Mouse (Mus musculus) cerebellum, adult 2 months (tissue): ENCODE measurements at regions not wholly inside any gene's neighbourhood (a gene's known extent, or its start where the extent isn't known, plus 50 kb on each side); places are given as distances from the start of the nearest gene placed in this dataset.
"Not testable (repeated sequence)": the region's sequence is repeated elsewhere in the genome, so short reads cannot be mapped to it uniquely, and the experiment has no call there.

ENCODE experiments used
- DNase-seq, 2 experiments: peaks; one replicate each; pipeline ENCODE4 v3.0.0; 2021
- H3K27ac ChIP-seq: fragments of 200-500 bp; 2 replicates; pipeline ENCODE4 v1.5.1; 2012; ENCODE audit warnings: low read length, control low read depth, inconsistent platforms; ENCODE audit not compliant: insufficient read depth
- H3K27me3 ChIP-seq: fragments of 200-500 bp; 2 replicates; pipeline ENCODE4 v1.6.1; 2012; ENCODE audit warnings: inconsistent platforms, mild to moderate bottlenecking, low read length, moderate library complexity; ENCODE audit not compliant: control insufficient read depth, insufficient read depth
- H3K4me1 ChIP-seq: fragments of 200-500 bp; 2 replicates; pipeline ENCODE4 v1.6.1; 2011; ENCODE audit warnings: low read length; ENCODE audit not compliant: control insufficient read depth, insufficient read depth
- H3K4me3 ChIP-seq: fragments of 200-500 bp; replicated peaks from 2 replicates; pipeline ENCODE3; 2011; ENCODE audit warnings: mild to moderate bottlenecking, low read depth, low read length, control low read depth; ENCODE audit not compliant: insufficient read depth
- CTCF ChIP-seq: fragments of 200-500 bp; IDR thresholded peaks from 2 replicates; pipeline ENCODE4 v1.5.1; 2011; ENCODE audit warnings: low read depth, mild to moderate bottlenecking, control low read depth, low read length, moderate library complexity, borderline replicate concordance; ENCODE audit not compliant: insufficient read depth
- POLR2A ChIP-seq: fragments of 200-500 bp; IDR thresholded peaks from 2 replicates; pipeline ENCODE4 v1.6.1; 2011; ENCODE audit warnings: low read length, control low read depth, borderline replicate concordance; ENCODE audit not compliant: insufficient read depth
- WGBS: fragments of 180-500 bp; shearing (Covaris S2); methylation state at CpG from one replicate; pipeline ENCODE4 v1.1.7; 2018; 5-methylcytosine and 5-hydroxymethylcytosine counted together

DNA sequence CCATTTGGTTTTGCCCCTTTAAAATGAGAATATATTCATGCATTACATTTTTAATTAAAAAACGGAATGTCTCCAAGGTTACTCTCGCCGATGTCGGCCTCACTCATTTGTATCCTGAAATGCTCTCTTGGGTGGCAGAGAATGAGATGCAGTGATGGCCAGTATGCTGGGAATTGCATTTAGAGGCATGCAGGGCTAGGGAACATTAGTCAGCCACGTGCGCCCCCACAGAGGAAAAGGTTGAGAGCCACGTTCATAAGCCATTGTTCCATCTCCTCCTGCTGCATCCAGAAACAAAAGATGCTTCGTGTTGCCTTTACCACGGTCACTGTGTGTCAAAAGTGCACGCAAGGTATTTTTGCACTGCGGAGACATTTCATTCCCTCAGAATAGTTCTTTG lies 172.9 kb upstream of the Pmfbp1 start:
- H3K27ac ChIP-seq = no peak overlapping the region
- no peaks in the 10 kb centered on the region for H3K27me3 ChIP-seq
- no peak for DNase-seq
- no peaks in the 10 kb centered on the region for H3K4me1 ChIP-seq
- 18% methylated on average over 11 of the region's 11 CpGs for WGBS
- no peak overlapping the region for H3K4me3 ChIP-seq
- TF ChIP-seq CTCF (no peak), POLR2A (no peak)

DNA sequence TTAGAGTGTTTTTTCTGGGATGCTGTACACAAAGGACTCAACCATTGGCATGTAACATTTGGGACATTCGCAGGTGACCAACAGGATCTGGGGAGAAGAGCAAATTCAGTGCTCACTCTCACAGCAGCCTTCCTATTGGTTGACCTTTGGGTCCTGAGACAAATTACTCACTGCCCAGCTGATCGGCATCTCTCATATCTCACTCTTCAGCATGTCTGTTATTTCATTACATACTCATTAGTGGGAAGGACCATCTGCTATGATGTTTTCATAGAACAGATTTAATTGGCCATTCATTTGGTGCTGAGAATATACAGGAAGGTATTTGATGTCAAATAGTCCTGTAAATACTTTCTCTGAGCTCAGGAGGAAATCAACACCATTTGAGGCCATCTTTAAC lies 170.5 kb upstream of the Pmfbp1 start:
- H3K4me1 ChIP-seq = no peaks in the 10 kb centered on the region
- H3K4me3 ChIP-seq = no peak overlapping the region
- WGBS = 80% methylated on average over 2 of the region's 2 CpGs
- TF ChIP-seq CTCF (no peak), POLR2A (no peak)
- H3K27me3 ChIP-seq = no peaks in the 10 kb centered on the region
- no peak overlapping the region for H3K27ac ChIP-seq
- DNase-seq = no peak

DNA sequence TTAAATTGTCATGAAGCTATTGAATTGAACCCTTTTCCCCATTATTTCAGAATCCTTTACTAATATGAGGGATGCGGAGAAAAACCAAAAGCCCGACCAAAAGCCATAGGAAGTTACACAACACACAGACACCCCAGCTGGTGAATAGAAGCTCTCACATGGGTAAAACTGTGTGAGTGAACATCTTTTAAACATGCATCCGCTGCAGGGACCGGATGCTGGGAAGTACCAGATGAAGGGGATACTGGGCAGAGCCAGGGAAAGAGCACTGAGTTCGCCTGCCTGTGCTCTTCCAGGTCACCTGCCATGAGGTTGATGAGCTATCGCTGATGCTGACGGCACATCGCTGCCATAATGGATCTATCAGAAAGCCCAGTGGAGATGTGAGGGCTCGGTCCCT lies 169.6 kb upstream of the Pmfbp1 start:
- Histone ChIP-seq H3K4me3 (no peak overlapping the region), H3K4me1 (no peaks in the 10 kb centered on the region), H3K27me3 (no peaks in the 10 kb centered on the region), H3K27ac (no peak overlapping the region)
- DNase-seq = no peak
- TF ChIP-seq POLR2A = no peak
- TF ChIP-seq CTCF = no peak
- WGBS = 90% methylated on average over 9 of the region's 9 CpGs

DNA sequence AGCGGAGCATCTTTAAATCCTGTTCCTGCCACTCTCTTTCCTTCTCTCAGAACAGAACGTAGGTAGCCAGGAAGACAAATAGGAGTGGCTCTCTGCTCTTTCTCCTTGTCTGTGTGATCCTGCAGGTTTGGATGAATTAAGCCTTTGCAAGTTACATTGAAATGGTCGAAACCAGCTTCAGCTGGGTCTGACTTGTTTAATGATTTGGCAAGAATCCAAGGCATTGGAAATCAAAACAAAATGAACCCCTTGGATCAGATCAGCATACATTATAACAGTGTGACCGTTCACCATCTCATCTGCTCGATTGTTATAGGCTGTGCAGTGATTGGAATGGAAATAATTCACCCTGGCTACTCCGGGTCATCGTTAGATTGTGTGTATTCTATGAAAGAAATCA lies 157.6 kb upstream of the Pmfbp1 start:
- H3K4me3 ChIP-seq = no peak overlapping the region
- no peaks in the 10 kb centered on the region for H3K27me3 ChIP-seq
- no peak overlapping the region for H3K27ac ChIP-seq
- no peak for TF ChIP-seq POLR2A
- no peak for TF ChIP-seq CTCF
- H3K4me1 ChIP-seq = no peaks in the 10 kb centered on the region
- WGBS = 52% methylated on average over 7 of the region's 7 CpGs
- no peak for DNase-seq

DNA sequence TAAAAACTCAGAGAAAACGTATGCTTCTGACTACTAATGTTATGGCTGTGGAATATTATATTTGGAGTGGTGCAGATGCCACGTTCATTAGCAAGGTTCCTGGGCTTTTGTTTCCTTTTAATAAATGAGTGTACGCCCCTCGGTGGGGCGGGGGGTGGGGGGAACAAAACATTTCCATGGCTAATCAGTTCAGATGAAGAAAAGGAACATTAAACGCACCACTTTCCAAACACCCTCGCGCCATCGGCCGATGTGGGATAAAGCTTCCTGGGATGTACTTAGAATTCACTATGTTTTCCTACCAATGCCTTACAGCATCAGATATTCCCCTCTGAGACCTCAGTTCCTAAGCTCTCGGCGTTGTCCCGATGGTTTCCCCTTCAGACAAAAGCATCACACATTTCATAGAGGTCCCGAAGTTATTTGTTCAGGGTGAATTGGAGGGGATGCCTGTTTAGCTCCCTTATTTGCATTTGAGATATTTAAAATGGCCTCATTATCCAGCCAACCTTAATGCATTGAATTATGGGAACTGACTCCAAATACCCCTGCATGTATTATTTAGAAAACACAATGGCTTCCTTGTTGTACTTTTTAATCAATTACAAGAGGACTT lies 155.5 kb upstream of the Pmfbp1 start:
- no peak overlapping the region for H3K4me3 ChIP-seq
- H3K27me3 ChIP-seq = no peaks in the 10 kb centered on the region
- no peak overlapping the region for H3K27ac ChIP-seq
- no peaks in the 10 kb centered on the region for H3K4me1 ChIP-seq
- TF ChIP-seq POLR2A = no peak
- TF ChIP-seq CTCF = no peak
- WGBS = 21% methylated on average over 14 of the region's 14 CpGs
- DNase-seq = no peak

DNA sequence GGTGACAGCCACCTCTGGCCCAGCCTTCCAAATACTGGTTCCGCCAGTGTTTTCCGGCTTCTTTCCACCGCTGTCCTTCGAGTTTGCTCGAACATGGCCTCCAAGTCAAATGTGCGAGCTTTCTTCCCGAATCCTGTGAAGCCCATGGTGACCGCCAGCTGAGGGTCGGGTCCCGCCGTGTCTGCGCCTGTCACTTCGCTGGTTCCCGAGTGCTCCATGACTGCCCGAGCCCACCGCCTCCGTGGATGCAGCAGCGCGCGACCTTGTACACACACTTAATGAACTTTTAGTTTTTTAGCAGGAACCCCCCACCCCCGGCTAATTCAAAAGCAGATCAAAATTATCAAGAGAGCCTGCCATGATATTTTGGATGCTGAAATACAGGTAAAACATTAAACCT lies 153.2 kb upstream of the Pmfbp1 start:
- not testable (repeated sequence) for H3K27me3 ChIP-seq, DNase-seq, H3K27ac ChIP-seq, H3K4me3 ChIP-seq, H3K4me1 ChIP-seq
- WGBS = 91% methylated on average over 21 of the region's 21 CpGs

DNA sequence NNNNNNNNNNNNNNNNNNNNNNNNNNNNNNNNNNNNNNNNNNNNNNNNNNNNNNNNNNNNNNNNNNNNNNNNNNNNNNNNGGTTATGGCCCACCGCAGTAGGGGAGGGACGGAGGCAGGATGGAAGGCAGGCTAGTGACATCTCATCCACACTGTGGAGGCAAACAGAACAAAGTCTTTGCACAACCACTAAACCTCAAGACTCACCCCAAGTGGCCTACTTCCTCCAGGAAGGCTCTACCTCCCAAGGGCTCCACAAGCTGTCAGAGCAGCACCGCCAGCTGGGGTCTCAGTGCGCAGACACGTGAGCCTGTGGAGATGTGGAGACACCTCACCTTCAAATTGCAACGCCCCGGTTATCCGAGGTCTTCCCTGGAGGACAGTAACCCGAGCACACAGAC lies 138.7 kb upstream of the Pmfbp1 start:
- Histone ChIP-seq H3K4me1 (no peaks in the 10 kb centered on the region), H3K27me3 (no peaks in the 10 kb centered on the region; the same call in 1 of the 2 replicates), H3K4me3 (no peak overlapping the region), H3K27ac (no peak overlapping the region)
- DNase-seq = no peak
- 92% methylated on average over 9 of the region's 9 CpGs for whole genome bisulfite sequencing
- TF ChIP-seq CTCF (no peak), POLR2A (no peak)

DNA sequence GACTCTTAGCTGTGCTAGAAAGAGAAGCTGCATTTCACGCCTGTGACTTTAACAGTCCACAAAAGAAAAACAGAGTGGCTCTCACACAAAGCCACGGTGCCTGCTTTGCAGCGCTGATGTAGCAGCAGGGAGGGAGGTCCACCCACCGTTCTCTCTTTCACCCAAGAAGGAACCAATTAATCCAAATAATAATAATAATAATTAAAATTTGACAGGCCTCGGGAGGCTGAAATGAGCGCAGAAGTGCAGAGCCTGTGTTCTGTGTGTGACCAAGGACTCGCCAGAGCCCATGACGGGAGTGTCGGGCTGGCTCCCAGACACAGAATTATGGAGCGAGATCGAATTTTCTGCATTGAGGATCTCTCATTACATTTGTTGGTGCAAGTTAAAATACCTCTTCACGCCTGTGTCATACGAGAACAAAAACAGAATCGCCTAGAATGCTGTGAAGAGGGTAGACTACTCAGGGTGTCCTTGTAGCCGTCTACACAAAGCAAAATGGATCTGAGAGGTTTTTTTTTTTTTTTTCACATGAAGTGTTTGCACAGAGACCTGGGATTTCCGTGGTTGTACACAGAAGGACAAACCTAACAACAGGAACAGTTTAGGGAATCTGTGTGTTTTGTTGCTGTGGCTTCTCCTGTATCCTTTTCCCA lies 134.3 kb upstream of the Pmfbp1 start:
- 17% methylated on average over 16 of the region's 16 CpGs for WGBS

More for the DNA sequence above, 134.3 kb upstream of the Pmfbp1 start:
- no peak for DNase-seq
- TF ChIP-seq CTCF (no peak), POLR2A (no peak)
- peaks cover 4% of the 10 kb centered on the region; the same call in 1 of the 2 replicates for H3K27me3 ChIP-seq
- no peak overlapping the region for H3K27ac ChIP-seq
- H3K4me1 ChIP-seq = no peaks in the 10 kb centered on the region
- H3K4me3 ChIP-seq = no peak overlapping the region
